Mouse (Mus musculus) limb, embryonic 10.5 days (tissue): ENCODE results near the gene Cysrt1. TPM values are rescaled to one million over a fixed set of nuclear protein-coding genes. Genes with fewer than 3 reads are reported as not detected.
A peak's percentile ranks its signal among the peaks of the same experiment; 100 is the strongest.

ENCODE experiments used
- DNase-seq: peaks from one replicate; pipeline ENCODE4 v3.0.0-alpha.2; 2017; ENCODE audit warnings: low spot score
- H3K27ac ChIP-seq: fragments of 300-500 bp; sonication (generic); 2 replicates; pipeline ENCODE4 v1.5.1; 2016; ENCODE audit warnings: mild to moderate bottlenecking
- H3K27me3 ChIP-seq: fragments of 300-500 bp; sonication (generic); 2 replicates; pipeline ENCODE4 v1.6.1; 2016; ENCODE audit warnings: low read depth, mild to moderate bottlenecking; ENCODE audit not compliant: poor library complexity, severe bottlenecking
- H3K36me3 ChIP-seq: fragments of 300-500 bp; sonication (generic); 2 replicates; pipeline ENCODE4 v1.6.1; 2016; ENCODE audit warnings: mild to moderate bottlenecking, moderate library complexity
- H3K4me1 ChIP-seq: fragments of 300-500 bp; sonication (generic); 2 replicates; pipeline ENCODE4 v1.6.1; 2016
- H3K4me3 ChIP-seq: fragments of 300-500 bp; sonication (generic); 2 replicates; pipeline ENCODE4 v1.5.1; 2016; ENCODE audit warnings: mild to moderate bottlenecking, moderate library complexity
- H3K9me3 ChIP-seq: fragments of 300-500 bp; sonication (generic); replicated peaks from 2 replicates; pipeline ENCODE4 v1.6.1; 2016; ENCODE audit warnings: mild to moderate bottlenecking
- WGBS: fragments of 180-500 bp; shearing (Covaris S2); methylation state at CpG from one replicate; pipeline ENCODE4 v1.1.7; 2016; 5-methylcytosine and 5-hydroxymethylcytosine counted together
- polyA plus RNA-seq: library from polyadenylated mRNA; unstranded; fragments of >200 nt; fragmentation: Nextera tagmentation; extraction: Ambion mirVana; gene quantifications from 2 replicates; pipeline ENCODE4 v1.2.1, GENCODE M21; 2016

Cysrt1 gene
- polyA plus RNA-seq, 1 experiment from 2014 or later, result not detected

DNA sequence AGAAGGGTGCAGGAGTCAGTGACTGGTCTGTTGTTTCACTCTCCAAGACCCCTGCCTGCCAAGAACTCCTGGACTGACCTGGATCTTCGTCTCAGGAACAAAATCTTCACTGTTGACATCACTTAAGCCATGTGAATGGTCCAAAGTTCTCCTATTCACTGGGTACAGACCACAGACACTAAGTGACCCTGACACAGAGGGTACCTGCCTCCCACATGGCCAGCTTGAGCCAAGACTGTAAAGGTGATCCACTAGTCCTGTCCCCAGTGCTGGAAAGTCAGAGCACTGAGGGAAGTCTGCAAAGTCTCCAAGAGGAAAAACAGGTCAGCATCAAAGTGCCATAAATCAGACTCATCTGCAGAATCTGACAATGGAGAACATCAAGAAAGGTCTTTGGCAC is 34.7 kb downstream of the Cysrt1 start:
- no peak overlapping the region for H3K27ac ChIP-seq

DNA sequence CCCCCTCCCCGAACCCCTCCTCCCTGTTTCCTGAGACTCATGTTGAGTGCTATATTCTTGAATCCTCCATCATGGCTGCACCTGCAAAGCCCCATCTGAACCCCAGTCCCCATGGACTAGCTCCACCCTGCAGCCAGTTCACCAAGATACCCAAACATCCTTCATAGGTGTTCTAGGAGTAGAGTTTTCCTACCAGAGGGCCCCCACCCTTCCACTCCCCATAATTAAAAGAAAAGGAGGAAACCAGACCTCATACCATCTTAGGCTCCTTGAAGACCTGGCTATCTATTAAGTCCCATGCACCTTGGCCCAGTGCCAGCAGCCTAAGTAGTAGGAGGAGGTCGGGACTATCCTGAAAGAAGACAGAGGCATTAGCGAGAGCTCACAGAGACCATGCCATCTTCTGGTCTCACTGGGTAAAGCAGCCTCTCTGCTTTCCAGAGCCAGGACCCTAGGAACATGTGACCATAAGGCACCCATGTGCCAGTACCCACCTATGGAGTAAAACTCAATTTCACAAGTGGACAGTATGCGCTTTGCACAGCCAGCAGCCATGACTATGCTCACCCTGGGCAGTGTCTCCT is 38.5 kb downstream of the Cysrt1 start:
- WGBS, result 74% methylated on average over 4 of the region's 4 CpGs
- no peaks in the 10 kb centered on the region for H3K27me3 ChIP-seq
- H3K4me1 ChIP-seq, result no peaks in the 10 kb centered on the region
- no peak overlapping the region for H3K4me3 ChIP-seq
- no peak overlapping the region for H3K27ac ChIP-seq
- no peak for DNase-seq
- H3K9me3 ChIP-seq, result no peaks in the 10 kb centered on the region
- H3K36me3 ChIP-seq, result peaks cover 99% of the 10 kb centered on the region

More for the DNA sequence above, 34.7 kb downstream of the Cysrt1 start:
- DNase-seq, result no peak
- Histone ChIP-seq H3K4me3 (no peak overlapping the region), H3K4me1 (peaks cover 18% of the 10 kb centered on the region), H3K9me3 (no peaks in the 10 kb centered on the region), H3K36me3 (peaks cover 70% of the 10 kb centered on the region), H3K27me3 (no peaks in the 10 kb centered on the region)
- 89% methylated on average over 1 of the region's 1 CpGs for WGBS

DNA sequence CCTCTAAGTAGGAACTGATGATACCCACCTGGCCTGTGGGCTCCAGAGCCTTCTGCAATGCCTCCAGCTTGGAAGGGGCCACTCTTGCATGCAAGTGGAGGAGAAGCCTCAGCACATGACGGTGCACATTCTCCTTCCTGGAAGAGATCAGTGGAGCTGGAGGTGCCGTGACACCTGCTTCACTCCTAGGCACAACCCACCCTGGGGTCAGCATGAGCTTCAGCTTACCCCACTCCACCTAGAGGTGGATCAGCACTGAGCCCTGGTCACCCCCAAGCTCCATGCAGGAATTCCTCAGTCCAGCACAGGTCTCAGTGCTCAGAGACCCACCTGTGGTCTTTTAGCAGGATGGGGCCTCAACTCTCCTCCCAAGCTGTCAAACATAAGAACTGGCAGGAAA is 41.6 kb downstream of the Cysrt1 start:
- DNase-seq, result no peak
- Histone ChIP-seq H3K27me3 (peaks cover 20% of the 10 kb centered on the region), H3K4me3 (no peak overlapping the region), H3K4me1 (peaks cover 24% of the 10 kb centered on the region), H3K36me3 (peaks cover 79% of the 10 kb centered on the region), H3K9me3 (no peaks in the 10 kb centered on the region), H3K27ac (no peak overlapping the region)
- 93% methylated on average over 2 of the region's 2 CpGs for WGBS

DNA sequence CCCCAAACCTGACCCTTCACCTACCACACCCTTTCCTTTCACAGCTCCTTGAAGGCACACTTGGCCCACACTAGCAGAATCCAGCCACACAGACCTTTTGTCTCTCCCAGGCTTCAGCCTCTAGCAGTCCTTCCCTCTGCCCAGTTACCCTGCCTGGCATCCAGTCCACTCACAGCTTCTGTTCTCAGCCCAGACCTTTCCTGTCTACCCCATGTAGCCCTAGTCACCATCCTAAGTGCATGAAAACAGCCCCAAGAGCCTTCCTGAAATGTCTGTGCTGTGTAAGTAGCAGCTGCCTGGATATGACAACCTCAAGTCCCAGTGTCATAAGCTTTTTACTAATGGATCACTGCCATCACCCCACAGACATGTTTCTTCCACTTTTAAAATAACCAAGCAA is 44.3 kb downstream of the Cysrt1 start:
- Histone ChIP-seq H3K27ac (0 out of 2 replicates have a peak overlapping the region, but pooled peaks have one; percentile 3), H3K36me3 (peaks cover 52% of the 10 kb centered on the region), H3K27me3 (peaks cover 41% of the 10 kb centered on the region), H3K4me1 (peaks cover 45% of the 10 kb centered on the region), H3K9me3 (no peaks in the 10 kb centered on the region), H3K4me3 (no peak overlapping the region)
- no peak for DNase-seq

DNA sequence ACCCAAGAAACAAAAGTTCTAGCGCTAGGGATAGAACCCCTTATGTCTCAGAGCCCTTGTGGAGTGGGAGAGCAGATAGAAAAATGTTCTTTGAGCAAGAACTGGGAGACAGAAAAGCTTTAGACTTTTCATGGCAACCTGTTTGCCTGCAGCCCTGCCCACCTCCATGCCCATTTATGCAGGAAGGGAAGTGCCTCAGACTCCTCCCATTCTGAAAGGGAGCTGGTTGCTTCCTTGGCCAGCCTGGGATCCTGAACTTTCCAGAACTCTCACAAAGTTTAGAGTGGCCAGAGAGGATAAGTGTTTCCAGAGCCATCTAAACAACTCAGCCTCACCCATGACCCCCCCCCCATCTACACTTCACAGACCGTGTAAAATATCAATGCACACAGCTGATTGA is 45.1 kb downstream of the Cysrt1 start:
- H3K9me3 ChIP-seq, result no peaks in the 10 kb centered on the region
- peaks cover 44% of the 10 kb centered on the region for H3K36me3 ChIP-seq
- H3K4me3 ChIP-seq, result no peak overlapping the region
- 33% methylated on average over 2 of the region's 2 CpGs for WGBS
- no peak overlapping the region for H3K27ac ChIP-seq
- peaks cover 41% of the 10 kb centered on the region for H3K27me3 ChIP-seq
- H3K4me1 ChIP-seq, result peaks cover 45% of the 10 kb centered on the region
- DNase-seq, result no peak

DNA sequence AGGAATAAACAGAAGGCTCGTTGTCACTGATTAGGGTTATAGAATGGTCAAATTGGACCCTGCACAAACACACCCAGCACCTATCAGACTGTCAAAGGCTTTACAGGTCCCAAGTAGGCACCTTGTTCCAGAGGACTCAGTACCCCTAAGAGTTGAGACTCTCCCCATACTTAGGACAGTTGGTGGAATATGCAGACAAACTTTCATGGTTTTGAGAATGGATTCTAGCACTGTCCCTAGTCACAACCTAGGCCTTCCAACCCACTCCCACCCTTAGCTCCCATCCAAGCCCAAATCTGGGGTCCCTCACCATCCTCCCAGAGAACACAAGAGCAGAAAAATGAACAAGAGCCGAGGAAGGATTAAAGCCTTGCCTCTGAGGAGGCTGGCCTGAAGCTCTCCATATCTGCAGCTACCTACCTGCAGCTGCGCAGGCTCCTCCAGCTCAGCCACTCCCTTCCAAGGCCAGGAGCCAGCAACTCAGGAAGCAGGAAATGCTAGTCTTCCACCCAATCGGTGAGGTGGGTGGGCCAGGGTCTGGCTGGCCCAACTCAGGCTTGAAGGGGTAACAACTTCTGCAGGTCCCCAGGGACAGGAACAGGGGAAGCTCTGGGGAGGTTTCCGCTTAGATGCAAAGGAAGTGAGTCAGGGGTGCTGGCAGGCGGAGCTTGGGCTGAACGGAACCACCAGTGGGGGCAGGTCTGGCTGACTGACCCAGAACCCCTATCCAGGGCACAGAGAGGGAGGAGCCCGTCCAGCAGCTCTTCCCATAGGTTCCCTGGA is 45.9 kb downstream of the Cysrt1 start, which contains the start of gene Tor4a:
Gene Tor4a (minus strand): TSS at position 715 of the 783 bp plus-strand sequence.
- DNase-seq, result peak; percentile 43
- WGBS, result 12% methylated on average over 8 of the region's 8 CpGs
- peaks cover 41% of the 10 kb centered on the region for H3K27me3 ChIP-seq
- H3K9me3 ChIP-seq, result no peaks in the 10 kb centered on the region
- H3K27ac ChIP-seq, result peak within 1 kb of the TSS; percentile 47; the same call in 1 of the 2 replicates
- peaks cover 45% of the 10 kb centered on the region for H3K4me1 ChIP-seq
- H3K4me3 ChIP-seq, result peak within 1 kb of the TSS; percentile 40
- H3K36me3 ChIP-seq, result peaks cover 36% of the 10 kb centered on the region

DNA sequence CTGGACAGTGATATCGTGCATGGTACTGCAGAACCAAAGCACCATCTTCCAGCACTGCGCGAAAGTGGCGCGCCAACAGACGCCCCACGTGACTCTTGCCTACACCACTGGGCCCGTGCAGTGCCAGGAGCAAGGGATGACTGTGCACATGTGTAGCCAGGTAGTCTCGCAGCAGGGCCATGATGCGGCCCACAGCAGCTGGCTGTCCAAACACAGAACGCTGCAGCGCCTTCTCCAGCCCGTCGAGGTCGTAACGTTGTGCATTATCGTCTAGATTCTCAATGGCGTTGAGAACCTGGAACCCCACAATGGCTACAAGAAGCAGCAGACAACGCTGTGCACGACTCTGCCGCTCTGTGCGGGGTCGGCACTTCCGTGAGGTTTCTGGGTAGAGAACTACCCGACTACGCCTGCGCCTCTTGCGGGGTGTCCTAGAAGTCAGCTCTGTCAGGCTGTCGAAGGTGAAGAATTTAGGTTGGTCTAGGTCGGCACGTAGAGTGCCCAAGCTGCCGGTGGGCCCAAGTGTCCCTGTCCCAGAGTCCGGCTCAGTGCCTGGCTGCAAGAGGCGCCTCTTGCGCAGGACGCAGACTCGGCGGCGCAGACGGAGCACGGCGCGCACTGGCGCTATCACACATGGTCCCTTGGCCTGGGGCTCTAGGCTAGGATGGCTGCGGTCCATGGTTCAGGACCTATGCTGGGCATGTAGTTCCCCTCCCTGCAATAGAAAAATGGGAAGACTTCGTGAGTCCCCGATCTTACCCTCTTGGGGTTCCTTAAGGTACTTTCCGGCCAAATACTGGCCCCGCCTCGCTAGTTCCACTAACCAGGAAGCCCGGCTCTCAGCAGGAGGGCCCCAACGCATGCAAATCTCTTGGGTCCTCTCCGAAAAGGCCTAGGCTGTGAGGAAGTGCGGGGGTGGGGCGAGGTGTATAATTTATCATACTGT is 46.8 kb downstream of the Cysrt1 start:
- H3K4me3 ChIP-seq, result peak overlapping the region; percentile 40
- H3K36me3 ChIP-seq, result peaks cover 27% of the 10 kb centered on the region
- H3K27me3 ChIP-seq, result peaks cover 41% of the 10 kb centered on the region
- WGBS, result 20% methylated on average over 55 of the region's 55 CpGs
- peaks cover 45% of the 10 kb centered on the region for H3K4me1 ChIP-seq
- no peaks in the 10 kb centered on the region for H3K9me3 ChIP-seq
- 0 out of 2 replicates have a peak overlapping the region, but pooled peaks have one; percentile 47 for H3K27ac ChIP-seq
- DNase-seq, result peak; percentile 41

DNA sequence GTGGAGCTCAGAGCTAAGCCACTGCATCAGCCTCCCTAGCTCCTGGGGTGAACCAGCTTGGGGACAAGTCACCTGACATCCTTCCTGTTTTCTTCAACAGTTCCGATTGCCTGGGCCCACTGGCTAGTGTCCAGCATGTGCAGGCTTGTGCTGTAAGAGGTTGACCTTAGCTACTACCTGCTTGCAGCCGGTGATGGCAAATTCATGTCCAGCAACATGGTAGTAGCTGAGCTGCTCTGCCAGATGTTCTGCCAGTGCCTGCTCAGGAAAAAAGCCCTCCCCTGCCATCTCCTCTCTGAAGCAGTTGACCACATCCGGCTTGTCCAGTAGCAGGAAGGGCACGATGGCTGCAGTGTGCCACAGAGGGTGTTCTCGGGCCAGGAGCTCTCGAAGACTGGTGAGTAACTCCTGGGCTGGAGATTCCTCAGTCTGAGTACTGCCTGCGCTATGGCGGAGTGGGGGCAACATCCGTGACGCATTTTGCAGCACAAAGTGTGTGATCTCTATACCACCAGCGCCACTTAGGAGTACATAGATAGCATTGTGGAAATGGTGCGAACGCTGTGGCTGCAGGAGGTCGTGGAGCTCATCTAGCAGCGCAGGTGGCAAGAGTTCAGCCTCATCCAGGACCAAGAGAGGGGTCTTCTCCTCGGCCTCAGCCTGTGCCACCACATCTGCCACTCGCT is 47.6 kb downstream of the Cysrt1 start:
- 86% methylated on average over 17 of the region's 17 CpGs for WGBS
- peak; percentile 27 for DNase-seq
- Histone ChIP-seq H3K27me3 (peaks cover 41% of the 10 kb centered on the region), H3K4me1 (peaks cover 45% of the 10 kb centered on the region), H3K27ac (no peak overlapping the region), H3K9me3 (no peaks in the 10 kb centered on the region), H3K36me3 (peaks cover 19% of the 10 kb centered on the region), H3K4me3 (no peak overlapping the region)

DNA sequence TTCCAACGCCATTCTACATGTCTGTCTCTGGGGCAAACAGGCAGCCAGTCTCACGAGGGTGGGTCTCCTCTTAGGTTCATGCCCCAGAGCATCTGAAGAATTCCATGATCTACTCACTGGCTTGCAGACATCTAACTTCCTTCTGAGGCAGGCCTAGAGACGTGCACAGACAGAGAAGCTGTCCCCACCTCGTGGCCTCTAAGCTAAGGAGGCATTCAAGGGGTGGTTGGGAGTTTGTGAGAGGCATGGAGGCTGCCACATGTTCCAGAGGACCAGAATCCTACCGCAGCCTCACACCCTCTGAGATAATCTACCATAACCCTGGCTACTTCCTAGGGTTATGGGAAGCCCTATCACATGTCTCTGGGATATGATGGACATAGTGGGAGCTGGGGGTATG is 48.2 kb downstream of the Cysrt1 start:
- peaks cover 12% of the 10 kb centered on the region for H3K36me3 ChIP-seq
- H3K4me1 ChIP-seq, result peaks cover 45% of the 10 kb centered on the region
- DNase-seq, result peak; percentile 19
- no peaks in the 10 kb centered on the region for H3K9me3 ChIP-seq
- H3K27ac ChIP-seq, result no peak overlapping the region
- H3K4me3 ChIP-seq, result no peak overlapping the region
- WGBS, result 81% methylated on average over 5 of the region's 5 CpGs
- H3K27me3 ChIP-seq, result peaks cover 41% of the 10 kb centered on the region

DNA sequence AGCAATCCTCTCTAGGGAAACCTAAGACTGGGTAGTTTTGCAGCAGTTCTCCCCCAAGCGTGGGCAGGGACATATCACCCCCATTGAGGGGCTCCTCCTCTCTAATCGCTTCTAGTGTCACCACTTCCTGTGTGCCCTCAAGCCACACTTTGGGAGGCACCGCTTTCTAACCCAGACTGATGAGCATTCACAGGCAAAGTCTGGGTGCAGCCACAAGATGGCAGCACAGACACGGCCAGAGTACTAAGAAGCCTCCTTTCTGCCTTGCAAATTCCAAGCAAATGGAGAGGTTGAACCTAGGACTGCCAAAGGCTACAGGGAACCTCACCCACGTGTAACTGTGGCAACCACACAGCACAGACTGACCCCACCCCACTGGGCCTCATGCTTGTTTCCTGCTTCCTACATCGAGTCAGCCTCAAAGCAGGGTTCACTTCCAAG is 48.9 kb downstream of the Cysrt1 start:
- no peak overlapping the region for H3K4me3 ChIP-seq
- no peaks in the 10 kb centered on the region for H3K9me3 ChIP-seq
- DNase-seq, result peak; percentile 88
- H3K27me3 ChIP-seq, result peaks cover 41% of the 10 kb centered on the region
- H3K4me1 ChIP-seq, result peaks cover 45% of the 10 kb centered on the region
- no peak overlapping the region for H3K27ac ChIP-seq
- WGBS, result 4% methylated on average over 6 of the region's 6 CpGs
- peaks cover 6% of the 10 kb centered on the region for H3K36me3 ChIP-seq
